In the genomic region with DNA sequence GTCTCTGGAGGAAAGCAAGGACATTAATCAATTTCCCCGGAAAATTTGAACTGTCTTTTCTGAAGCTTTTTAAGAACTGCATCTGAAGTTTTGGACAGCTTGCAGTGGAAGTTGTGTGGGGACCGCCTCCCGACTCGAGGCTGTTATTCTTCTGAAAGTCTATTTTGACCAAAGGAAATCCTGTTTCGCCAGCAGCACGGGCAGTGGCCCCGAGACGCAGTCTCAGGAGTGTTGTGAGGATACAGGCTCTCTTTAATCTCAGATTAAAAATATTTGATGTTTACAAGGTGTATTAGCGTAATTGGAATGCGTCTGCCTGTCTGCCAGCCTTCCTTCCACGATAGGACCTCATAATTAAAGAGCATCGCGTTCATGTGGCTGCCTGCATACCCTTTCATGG, we compare ENCODE assay signal across 8 mouse cellular contexts.
DNase-seq lines count a peak whose midpoint lies in the region; ATAC-seq and TF ChIP-seq lines count a peak whose summit lies in the region.

No protein-coding gene starts in this region.

- H3K36me3 ChIP-seq in kidney, embryonic 15.5 days = no peaks in the 10 kb centered on the region
- no peaks in the 10 kb centered on the region for H3K36me3 ChIP-seq in lung, postnatal 0 days (ENCODE audit: insufficient read depth, low read length)

- no peak for TF ChIP-seq POLR2A in cortical plate, adult 2 months (IDR thresholded peaks at IDR 0.05; ENCODE audit: extremely low read depth, insufficient read depth, low read length)

- intact Hi-C loops in left cerebral cortex, postnatal 14 days (cut with DNase I) = no loop called here

- DNase-seq in gastrocnemius, postnatal 25 days = peak; percentile 7
- DNase-seq in gastrocnemius, postnatal 10 days = no peak
- DNase-seq in lung, postnatal 0 days (ENCODE audit: low spot score) = no peak
- no peak for DNase-seq in urinary bladder, postnatal 25 days (ENCODE audit: low spot score)
- DNase-seq in natural killer cell, adult 2 months (ENCODE audit: low spot score in 2 of 2) = no peak
- no peak for DNase-seq in left cerebral cortex, postnatal 14 days (ENCODE audit: low spot score in 2 of 2)

- ATAC-seq in kidney, embryonic 15.5 days (replicated peaks; ENCODE audit: low FRiP score) = no peak
- no peak for ATAC-seq in lung, postnatal 0 days

- no peak overlapping the region for H3K4me3 ChIP-seq in cortical plate, adult 2 months (ENCODE audit: insufficient read depth, low read length)
- no peak overlapping the region for H3K4me3 ChIP-seq in kidney, embryonic 15.5 days (replicated peaks)
- H3K4me3 ChIP-seq in lung, postnatal 0 days (ENCODE audit: low read depth, low read length) = no peak overlapping the region

- 63% methylated on average over 13 of the region's 13 CpGs for WGBS in kidney, embryonic 15.5 days
- 48% methylated on average over 13 of the region's 13 CpGs for WGBS in lung, postnatal 0 days

- H3K9ac ChIP-seq in kidney, embryonic 15.5 days = no peak overlapping the region
- H3K9ac ChIP-seq in lung, postnatal 0 days (replicated peaks; ENCODE audit: low read depth) = no peak overlapping the region

- H3K4me2 ChIP-seq in kidney, embryonic 15.5 days = no peak overlapping the region
- no peak overlapping the region for H3K4me2 ChIP-seq in lung, postnatal 0 days (replicated peaks; ENCODE audit: low read depth, low read length)

- H3K27ac ChIP-seq in cortical plate, adult 2 months (ENCODE audit: insufficient read depth, low read length) = peak overlapping the region; percentile 96
- H3K27ac ChIP-seq in kidney, embryonic 15.5 days = peak overlapping the region; percentile 15
- peak overlapping the region; percentile 1; the same call in 1 of the 2 replicates for H3K27ac ChIP-seq in lung, postnatal 0 days (ENCODE audit: low read length)

- H3K27me3 ChIP-seq in kidney, embryonic 15.5 days = no peaks in the 10 kb centered on the region
- H3K27me3 ChIP-seq in lung, postnatal 0 days (replicated peaks; ENCODE audit: insufficient read depth, low read length) = no peaks in the 10 kb centered on the region

- H3K9me3 ChIP-seq in kidney, embryonic 15.5 days (replicated peaks) = no peaks in the 10 kb centered on the region
- H3K9me3 ChIP-seq in lung, postnatal 0 days (ENCODE audit: low read length) = no peaks in the 10 kb centered on the region

- TF ChIP-seq EP300 in lung, postnatal 0 days (IDR thresholded peaks at IDR 0.05) = peak; percentile 38; the same call in 1 of the 2 replicates

- no peak for TF ChIP-seq CTCF in cortical plate, adult 2 months (IDR thresholded peaks at IDR 0.05; ENCODE audit: extremely low read depth, insufficient read depth, low read length)
- TF ChIP-seq CTCF in lung, postnatal 0 days (IDR thresholded peaks at IDR 0.05) = no peak

- H3K4me1 ChIP-seq in cortical plate, adult 2 months (ENCODE audit: control insufficient read depth, insufficient read depth, low read length) = no peaks in the 10 kb centered on the region
- H3K4me1 ChIP-seq in kidney, embryonic 15.5 days = no peaks in the 10 kb centered on the region
- H3K4me1 ChIP-seq in lung, postnatal 0 days (ENCODE audit: insufficient read depth, low read depth, low read length) = no peaks in the 10 kb centered on the region

Comparison
In these comparisons a context has a peak if more than half of its experiments do, and no peak if none do; other contexts are left out.
1. H3K27ac ChIP-seq: peak in every context shown above with its lines; median percentile 96 in cortical plate, adult 2 months; 15 in kidney, embryonic 15.5 days; 1 in lung, postnatal 0 days.